Mouse (Mus musculus) right cerebral cortex, postnatal 4 days (tissue): Measurements from ENCODE around the gene Gm26661.

Experiments used
- DNase-seq: peaks from one replicate; pipeline ENCODE4 v3.0.0-alpha.2; 2022

Gene Gm26661

GRCm38 (mm10) chr14:7791532-7792159, at the start of gene Gm26661:
TSS of gene Gm26661 (plus strand) at chr14:7791587.
- DNase-seq = peak; percentile 34

- peak; percentile 72 for DNase-seq
Observed at GRCm38 (mm10) chr14:7748944-7749763, 42.2 kb upstream of the Gm26661 start.

- DNase-seq = peak; percentile 48
Observed at GRCm38 (mm10) chr14:7749764-7750089, 41.7 kb upstream of the Gm26661 start.

- DNase-seq = peak; percentile 89
Observed at GRCm38 (mm10) chr14:7765569-7766314, 25.6 kb upstream of the Gm26661 start.

- DNase-seq = peak; percentile 22
Observed at GRCm38 (mm10) chr14:7773714-7774389, 17.5 kb upstream of the Gm26661 start.

- no peak for DNase-seq
Observed at GRCm38 (mm10) chr14:7786073-7786472, 5.3 kb upstream of the Gm26661 start.

- no peak for DNase-seq
Observed at GRCm38 (mm10) chr14:7789266-7790030, 1.9 kb upstream of the Gm26661 start.

GRCm38 (mm10) chr14:7791061-7791531, 291 bp upstream of the Gm26661 start:
- no peak for DNase-seq

GRCm38 (mm10) chr14:7795961-7796360, 4.6 kb downstream of the Gm26661 start:
- no peak for DNase-seq

- DNase-seq = no peak
Observed at GRCm38 (mm10) chr14:7800611-7801010, 9.2 kb downstream of the Gm26661 start.

- DNase-seq = peak; percentile 32
Observed at GRCm38 (mm10) chr14:7801831-7802230, 10.4 kb downstream of the Gm26661 start.

- no peak for DNase-seq
Observed at GRCm38 (mm10) chr14:7803874-7804557, 12.6 kb downstream of the Gm26661 start.

GRCm38 (mm10) chr14:7804558-7804905, 13.1 kb downstream of the Gm26661 start:
- DNase-seq = no peak

- no peak for DNase-seq
Observed at GRCm38 (mm10) chr14:7807711-7808110, 16.3 kb downstream of the Gm26661 start.

- DNase-seq = no peak
Observed at GRCm38 (mm10) chr14:7808501-7808981, 17.2 kb downstream of the Gm26661 start.

GRCm38 (mm10) chr14:7809043-7809955, 17.9 kb downstream of the Gm26661 start:
- no peak for DNase-seq

GRCm38 (mm10) chr14:7817770-7818462, 26.5 kb downstream of the Gm26661 start, which contains the start of gene Flnb:
TSS of gene Flnb (plus strand) at chr14:7817957.
- peak; percentile 98 for DNase-seq

- peak; percentile 38 for DNase-seq
Observed at GRCm38 (mm10) chr14:7818463-7819121, 27.2 kb downstream of the Gm26661 start.

GRCm38 (mm10) chr14:7819446-7819845, 28.1 kb downstream of the Gm26661 start:
- no peak for DNase-seq
